Mouse (Mus musculus) embryonic facial prominence, embryonic 13.5 days (tissue): ENCODE measurements around the gene Adamts14. TPM values are rescaled to one million over a fixed set of nuclear protein-coding genes. Genes with fewer than 3 reads are reported as not detected.

Experiments
- ATAC-seq: fragments of 200-750 bp; cut with Nextera tagmentation; 2 replicates; pipeline ENCODE4 v1.8.0; 2017; ENCODE audit warnings: low read depth; ENCODE audit not compliant: insufficient number of reproducible peaks, insufficient read depth, low FRiP score, low TSS enrichment
- H3K27ac ChIP-seq: fragments of 300-500 bp; sonication (generic); 2 replicates; pipeline ENCODE4 v1.5.1; 2015; ENCODE audit warnings: moderate library complexity, mild to moderate bottlenecking, inconsistent platforms
- H3K27me3 ChIP-seq: fragments of 300-500 bp; sonication (generic); 2 replicates; pipeline ENCODE4 v1.6.1; 2015; ENCODE audit warnings: mild to moderate bottlenecking, inconsistent platforms
- H3K36me3 ChIP-seq: fragments of 300-500 bp; sonication (generic); 2 replicates; pipeline ENCODE4 v1.6.1; 2015; ENCODE audit warnings: mild to moderate bottlenecking, inconsistent platforms
- H3K4me1 ChIP-seq: fragments of 300-500 bp; sonication (generic); 2 replicates; pipeline ENCODE4 v1.6.1; 2015; ENCODE audit warnings: inconsistent platforms
- H3K4me2 ChIP-seq: fragments of 300-500 bp; sonication (generic); 2 replicates; pipeline ENCODE4 v1.6.1; 2015; ENCODE audit warnings: moderate library complexity, mild to moderate bottlenecking, inconsistent platforms
- H3K4me3 ChIP-seq: fragments of 300-500 bp; sonication (generic); 2 replicates; pipeline ENCODE4 v1.5.1; 2015; ENCODE audit warnings: mild to moderate bottlenecking, inconsistent platforms
- H3K9ac ChIP-seq: fragments of 300-500 bp; sonication (generic); 2 replicates; pipeline ENCODE4 v1.6.1; 2015; ENCODE audit warnings: mild to moderate bottlenecking, inconsistent platforms
- H3K9me3 ChIP-seq: fragments of 300-500 bp; sonication (generic); 2 replicates; pipeline ENCODE4 v1.6.1; 2016; ENCODE audit warnings: inconsistent platforms
- WGBS: fragments of 180-500 bp; shearing (Covaris S2); methylation state at CpG from one replicate; pipeline ENCODE4 v1.1.7; 2015; ENCODE audit warnings: mixed read lengths; 5-methylcytosine and 5-hydroxymethylcytosine counted together
- polyA plus RNA-seq: library from polyadenylated mRNA; unstranded; fragments of >200 nt; fragmentation: Nextera tagmentation; extraction: Ambion mirVana; gene quantifications from 2 replicates; pipeline ENCODE4 v1.2.1, GENCODE M21; 2015

Adamts14 gene
- polyA plus RNA-seq, 1 experiment from 2014 or later, result 2.9 TPM

GRCm38 (mm10) chr10:61273844-61274215 is 592 bp upstream of the Adamts14 start:
- ATAC-seq, result no peak
- peak overlapping the region; percentile 82; the same call in 1 of the 2 replicates for H3K9ac ChIP-seq
- H3K4me3 ChIP-seq, result peak overlapping the region; percentile 60
- peaks cover 31% of the 10 kb centered on the region for H3K4me1 ChIP-seq
- peak overlapping the region; percentile 44; the same call in 1 of the 2 replicates for H3K27ac ChIP-seq
- H3K9me3 ChIP-seq, result no peaks in the 10 kb centered on the region
- peak overlapping the region; percentile 91 for H3K4me2 ChIP-seq
- no peaks in the 10 kb centered on the region for H3K36me3 ChIP-seq
- 48% methylated on average over 7 of the region's 7 CpGs for whole genome bisulfite sequencing
- peaks cover 17% of the 10 kb centered on the region for H3K27me3 ChIP-seq

- Histone ChIP-seq H3K4me3 (peak overlapping the region; percentile 60), H3K27me3 (peaks cover 17% of the 10 kb centered on the region), H3K9me3 (no peaks in the 10 kb centered on the region), H3K9ac (peak overlapping the region; percentile 82), H3K4me1 (peaks cover 31% of the 10 kb centered on the region), H3K36me3 (no peaks in the 10 kb centered on the region), H3K27ac (peak overlapping the region; percentile 44; the same call in 1 of the 2 replicates), H3K4me2 (peak overlapping the region; percentile 91)
- ATAC-seq, result no peak
- WGBS, result 38% methylated on average over 5 of the region's 5 CpGs
Observed at GRCm38 (mm10) chr10:61272631-61273030, 607 bp downstream of the Adamts14 start.

DNA sequence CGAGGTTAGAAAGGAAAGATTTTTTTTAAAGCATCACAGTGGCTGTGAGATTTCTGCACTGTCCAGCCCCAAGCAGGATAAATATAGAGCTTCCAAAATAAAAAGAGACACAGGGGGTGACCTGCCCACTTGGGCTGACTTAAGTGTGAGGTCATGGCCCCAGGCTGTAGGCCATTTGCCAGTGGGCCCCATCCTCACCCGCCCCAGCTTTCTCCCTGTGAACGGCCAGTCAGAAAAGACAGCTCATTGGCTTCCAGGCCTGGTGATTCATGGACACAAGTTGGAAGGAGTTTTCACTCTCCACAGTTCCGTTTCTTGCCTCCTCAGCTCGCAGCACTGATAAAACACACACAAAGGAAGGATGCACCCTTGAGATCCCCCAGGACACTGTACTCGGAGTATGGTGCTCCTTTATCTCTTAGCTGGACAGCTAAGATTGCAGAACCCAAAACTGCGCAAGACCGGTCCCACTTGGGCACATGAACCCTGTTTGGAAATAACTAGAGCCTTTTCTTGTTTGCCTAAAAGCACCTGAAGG is 1.1 kb downstream of the Adamts14 start:
- H3K9me3 ChIP-seq, result no peaks in the 10 kb centered on the region
- H3K4me3 ChIP-seq, result peak overlapping the region; percentile 60
- H3K27me3 ChIP-seq, result peaks cover 17% of the 10 kb centered on the region
- 50% methylated on average over 8 of the region's 8 CpGs for WGBS
- no peak for ATAC-seq
- H3K36me3 ChIP-seq, result no peaks in the 10 kb centered on the region
- peaks cover 35% of the 10 kb centered on the region for H3K4me1 ChIP-seq
- peak overlapping the region; percentile 82; the same call in 1 of the 2 replicates for H3K9ac ChIP-seq
- H3K4me2 ChIP-seq, result peak overlapping the region; percentile 91
- 0 out of 2 replicates have a peak overlapping the region, but pooled peaks have one; percentile 44 for H3K27ac ChIP-seq

DNA sequence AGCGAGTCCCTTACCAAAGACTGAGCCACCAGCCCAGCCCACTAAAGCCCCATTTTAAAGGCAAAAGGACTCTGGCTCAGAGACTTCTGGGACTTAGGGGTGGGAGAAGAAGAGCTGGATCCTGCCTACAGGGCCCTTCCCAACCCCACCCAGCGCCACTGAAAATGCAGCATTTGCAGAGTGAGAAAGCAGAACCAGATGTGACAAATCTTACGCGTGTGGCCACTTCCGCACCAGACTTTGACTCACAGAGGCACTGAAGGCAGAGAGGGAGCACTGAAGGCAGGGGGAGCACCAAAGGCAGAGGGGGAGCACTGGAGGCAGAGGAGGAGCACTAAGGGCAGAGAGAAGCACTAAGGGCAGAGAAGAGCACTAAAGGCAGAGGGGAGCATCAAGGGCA is 5.9 kb downstream of the Adamts14 start:
- no peak overlapping the region for H3K4me2 ChIP-seq
- no peaks in the 10 kb centered on the region for H3K36me3 ChIP-seq
- no peak overlapping the region for H3K9ac ChIP-seq
- no peak for ATAC-seq
- WGBS, result 49% methylated on average over 5 of the region's 5 CpGs
- H3K27me3 ChIP-seq, result peaks cover 8% of the 10 kb centered on the region
- H3K4me3 ChIP-seq, result no peak overlapping the region
- no peaks in the 10 kb centered on the region for H3K9me3 ChIP-seq
- peaks cover 12% of the 10 kb centered on the region for H3K4me1 ChIP-seq
- H3K27ac ChIP-seq, result no peak overlapping the region

- ATAC-seq, result no peak
- no peaks in the 10 kb centered on the region for H3K27me3 ChIP-seq
- H3K4me3 ChIP-seq, result no peak overlapping the region
- peaks cover 13% of the 10 kb centered on the region; the same call in 1 of the 2 replicates for H3K4me1 ChIP-seq
- no peak overlapping the region for H3K4me2 ChIP-seq
- no peak overlapping the region for H3K27ac ChIP-seq
- H3K36me3 ChIP-seq, result no peaks in the 10 kb centered on the region
- no peak overlapping the region for H3K9ac ChIP-seq
- 82% methylated on average over 8 of the region's 8 CpGs for WGBS
- H3K9me3 ChIP-seq, result no peaks in the 10 kb centered on the region
Observed at GRCm38 (mm10) chr10:61263606-61264005, 9.6 kb downstream of the Adamts14 start.

DNA sequence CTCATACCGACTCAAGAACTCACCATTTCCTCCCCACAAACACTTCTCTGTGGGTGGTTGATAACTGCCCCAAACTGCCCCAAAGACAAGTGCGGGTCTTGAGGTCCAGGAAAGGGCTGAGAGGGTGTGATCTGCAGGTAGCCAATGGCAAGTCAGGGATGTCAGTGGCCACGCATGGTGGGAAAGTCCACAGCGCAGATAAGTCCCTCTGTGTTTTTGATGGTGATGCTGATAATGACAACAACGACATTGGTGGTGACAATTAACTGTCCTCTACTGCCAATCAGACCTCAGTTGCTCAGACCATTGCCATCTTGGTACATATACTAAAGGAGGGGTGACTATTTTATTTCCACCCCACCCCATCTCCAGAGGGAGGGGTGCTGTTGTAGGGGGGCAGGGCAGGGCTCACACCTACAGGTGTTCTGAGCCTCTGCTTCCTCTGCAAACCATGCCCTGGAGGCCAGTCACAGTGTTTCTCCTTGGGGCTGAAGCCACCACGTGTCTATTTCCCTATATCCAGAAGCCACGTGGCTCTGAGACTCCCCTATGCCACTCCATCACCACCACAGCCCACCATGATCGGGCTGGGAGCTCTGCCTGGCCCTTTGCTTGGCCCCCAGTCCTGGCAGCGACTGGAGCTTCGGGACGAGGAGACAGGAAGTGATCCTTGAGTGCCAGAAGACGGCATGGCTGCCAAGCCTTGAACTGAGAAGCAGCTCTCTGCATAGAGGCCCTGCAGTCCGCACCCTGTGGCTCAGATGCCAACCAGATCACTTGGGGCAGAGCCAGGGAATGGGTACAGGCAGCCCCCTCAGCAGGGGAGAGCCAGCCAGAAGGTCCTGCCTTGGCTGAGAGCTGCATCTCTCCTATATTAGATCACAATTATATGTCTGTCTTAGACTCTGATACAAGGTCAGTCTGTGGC is 11.7 kb downstream of the Adamts14 start:
- H3K9ac ChIP-seq, result no peak overlapping the region
- H3K4me1 ChIP-seq, result peaks cover 6% of the 10 kb centered on the region; the same call in 1 of the 2 replicates
- H3K27me3 ChIP-seq, result no peaks in the 10 kb centered on the region
- no peak overlapping the region for H3K4me3 ChIP-seq
- WGBS, result 68% methylated on average over 13 of the region's 13 CpGs
- no peaks in the 10 kb centered on the region for H3K9me3 ChIP-seq
- no peak overlapping the region for H3K27ac ChIP-seq
- H3K36me3 ChIP-seq, result no peaks in the 10 kb centered on the region
- no peak for ATAC-seq
- H3K4me2 ChIP-seq, result no peak overlapping the region

GRCm38 (mm10) chr10:61258131-61258530 is 15.1 kb downstream of the Adamts14 start:
- Histone ChIP-seq H3K27ac (no peak overlapping the region), H3K27me3 (no peaks in the 10 kb centered on the region), H3K36me3 (no peaks in the 10 kb centered on the region), H3K4me3 (no peak overlapping the region), H3K9ac (no peak overlapping the region), H3K9me3 (no peaks in the 10 kb centered on the region), H3K4me1 (peaks cover 9% of the 10 kb centered on the region), H3K4me2 (no peak overlapping the region)
- no peak for ATAC-seq
- 81% methylated on average over 1 of the region's 1 CpGs for WGBS

DNA sequence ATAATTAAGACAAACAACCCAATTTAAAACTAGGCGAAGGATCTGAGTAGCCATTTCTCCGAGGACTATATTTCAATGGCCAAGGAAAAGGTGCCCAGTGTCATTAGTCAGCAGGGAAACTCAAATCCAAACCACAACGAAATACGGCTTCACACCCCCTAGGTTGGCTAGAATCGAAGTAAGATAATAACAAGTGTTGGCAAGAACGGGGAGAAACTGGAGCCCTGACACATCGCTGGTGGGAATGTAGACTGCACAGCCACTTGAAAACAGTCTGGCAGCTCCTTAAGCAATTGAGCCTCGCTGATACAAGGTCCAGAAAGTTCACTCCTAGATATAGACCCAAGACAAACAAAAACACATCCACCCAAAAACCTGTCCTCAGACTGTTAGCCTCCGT is 16.6 kb downstream of the Adamts14 start:
- no peak overlapping the region for H3K27ac ChIP-seq
- no peaks in the 10 kb centered on the region for H3K9me3 ChIP-seq
- H3K4me2 ChIP-seq, result no peak overlapping the region
- no peaks in the 10 kb centered on the region for H3K36me3 ChIP-seq
- no peak for ATAC-seq
- WGBS, result 94% methylated on average over 9 of the region's 9 CpGs
- peaks cover 5% of the 10 kb centered on the region for H3K4me1 ChIP-seq
- H3K4me3 ChIP-seq, result no peak overlapping the region
- H3K9ac ChIP-seq, result no peak overlapping the region
- no peaks in the 10 kb centered on the region for H3K27me3 ChIP-seq

- Histone ChIP-seq H3K9me3 (no peaks in the 10 kb centered on the region), H3K9ac (no peak overlapping the region), H3K4me1 (peaks cover 3% of the 10 kb centered on the region; the same call in 1 of the 2 replicates), H3K4me2 (no peak overlapping the region), H3K4me3 (no peak overlapping the region), H3K27ac (peak overlapping the region; percentile 17; the same call in 1 of the 2 replicates), H3K36me3 (no peaks in the 10 kb centered on the region), H3K27me3 (no peaks in the 10 kb centered on the region)
- no peak for ATAC-seq
- 86% methylated on average over 8 of the region's 8 CpGs for WGBS
Observed at GRCm38 (mm10) chr10:61255190-61255589, 18.0 kb downstream of the Adamts14 start.

DNA sequence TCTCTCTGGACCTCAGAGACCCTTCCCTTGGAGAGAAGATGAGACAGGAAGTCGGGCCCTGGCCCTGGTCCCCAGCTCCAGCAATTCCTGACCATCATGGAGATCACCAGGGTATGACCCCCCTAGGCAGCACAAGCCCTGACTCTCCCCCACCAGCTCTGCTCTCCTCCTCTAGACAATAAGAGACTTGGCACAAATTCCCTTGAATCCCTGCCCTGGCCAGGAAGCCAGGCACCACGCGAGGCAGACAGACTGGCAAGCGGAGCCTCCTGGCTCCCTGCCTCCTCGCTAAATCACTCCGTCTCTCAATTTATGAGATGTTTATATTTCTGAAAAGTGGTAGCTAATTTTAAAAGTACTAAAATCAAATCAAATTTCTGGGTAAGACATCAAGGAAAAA is 18.5 kb downstream of the Adamts14 start:
- 76% methylated on average over 6 of the region's 6 CpGs for WGBS
- Histone ChIP-seq H3K4me3 (no peak overlapping the region), H3K36me3 (no peaks in the 10 kb centered on the region), H3K4me1 (peaks cover 5% of the 10 kb centered on the region; the same call in 1 of the 2 replicates), H3K27me3 (no peaks in the 10 kb centered on the region), H3K4me2 (no peak overlapping the region), H3K9me3 (no peaks in the 10 kb centered on the region), H3K9ac (no peak overlapping the region), H3K27ac (no peak overlapping the region; the same call in 1 of the 2 replicates)
- no peak for ATAC-seq

DNA sequence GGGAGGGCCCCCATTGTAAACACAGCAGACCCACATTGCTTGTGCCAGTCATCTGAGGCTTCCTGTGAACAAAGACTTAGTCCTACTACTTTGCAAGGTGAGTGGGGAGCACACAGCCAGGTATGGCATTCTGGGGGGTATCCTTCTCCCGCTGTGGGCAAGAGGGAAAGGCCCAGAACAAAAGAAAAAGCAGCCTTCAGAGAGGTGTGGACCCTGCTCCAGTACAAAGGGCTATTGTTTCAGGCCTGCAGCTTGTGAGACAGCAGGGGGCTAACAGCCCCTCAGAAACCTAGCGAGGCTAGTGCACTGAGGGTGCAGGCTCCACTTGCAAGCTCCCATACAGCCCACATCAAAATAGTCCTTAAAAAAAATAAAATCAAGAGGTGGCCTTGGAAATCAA is 23.3 kb downstream of the Adamts14 start:
- no peak overlapping the region for H3K4me3 ChIP-seq
- no peaks in the 10 kb centered on the region for H3K27me3 ChIP-seq
- no peak overlapping the region for H3K27ac ChIP-seq
- no peak for ATAC-seq
- no peak overlapping the region for H3K4me2 ChIP-seq
- 45% methylated on average over 2 of the region's 2 CpGs for WGBS
- no peak overlapping the region for H3K9ac ChIP-seq
- no peaks in the 10 kb centered on the region for H3K36me3 ChIP-seq
- H3K9me3 ChIP-seq, result no peaks in the 10 kb centered on the region
- peaks cover 9% of the 10 kb centered on the region for H3K4me1 ChIP-seq
